Mouse (Mus musculus) layer of hippocampus, adult 8-10 months (tissue): ENCODE results near the gene Olfr133. TPM values are rescaled to one million over a fixed set of nuclear protein-coding genes. Genes with fewer than 3 reads are reported as not detected.
"Not testable (repeated sequence)": the region's sequence is repeated elsewhere in the genome, so short reads cannot be mapped to it uniquely, and the experiment has no call there.

Experiments
- DNase-seq, 2 experiments: peaks; one replicate each; pipeline ENCODE4 v3.0.0; 2022; ENCODE audit warnings: low spot score in 2 of 2
- total RNA-seq, 4 experiments: library from RNA; stranded (reverse); gene quantifications; 2 replicates each; pipeline ENCODE4 v1.2.4; 2022

Olfr133 gene
- not detected for total RNA-seq

DNA sequence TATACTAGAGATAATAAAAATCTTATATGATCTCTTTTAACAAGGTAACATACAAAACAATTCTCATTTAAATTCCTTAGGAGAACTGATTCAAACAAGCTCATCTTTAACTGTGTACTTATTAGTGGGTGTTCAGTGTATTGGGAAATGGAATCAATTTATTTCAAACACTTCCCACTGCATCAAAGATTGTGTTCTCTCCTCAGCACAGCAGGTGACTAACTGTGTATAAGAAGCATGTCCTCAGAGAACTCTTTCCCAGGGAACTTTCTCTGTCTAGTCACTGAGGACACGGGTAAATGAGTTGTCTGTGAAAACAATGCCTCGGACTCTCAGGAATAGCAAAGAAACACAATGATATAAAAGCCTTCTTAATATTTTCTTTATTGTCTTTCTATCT, at the start of gene Olfr133:
Gene Olfr133 (plus strand): TSS at position 301 of the 400 bp plus-strand sequence.
- DNase-seq: no peak

DNA sequence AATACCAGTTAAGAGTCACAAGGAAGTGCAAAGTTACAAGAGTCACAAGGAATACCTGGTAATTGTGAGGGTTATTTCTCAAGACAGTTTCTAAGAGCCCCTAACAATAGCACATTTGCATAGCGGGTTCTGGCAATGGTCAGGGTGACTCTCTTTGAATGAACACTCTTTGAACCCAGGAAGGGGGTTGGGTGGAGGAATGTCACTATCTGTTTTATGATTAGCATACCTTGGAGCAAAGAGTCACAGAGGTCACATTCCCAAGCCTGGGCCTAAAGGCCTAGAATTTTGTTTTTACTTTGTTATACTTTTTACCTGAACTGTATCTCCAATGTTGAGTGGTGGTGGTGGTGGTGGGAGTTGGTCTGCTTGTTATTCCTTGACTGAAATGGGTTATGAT, 20.9 kb upstream of the Olfr133 start:
- DNase-seq: not testable (repeated sequence)

DNA sequence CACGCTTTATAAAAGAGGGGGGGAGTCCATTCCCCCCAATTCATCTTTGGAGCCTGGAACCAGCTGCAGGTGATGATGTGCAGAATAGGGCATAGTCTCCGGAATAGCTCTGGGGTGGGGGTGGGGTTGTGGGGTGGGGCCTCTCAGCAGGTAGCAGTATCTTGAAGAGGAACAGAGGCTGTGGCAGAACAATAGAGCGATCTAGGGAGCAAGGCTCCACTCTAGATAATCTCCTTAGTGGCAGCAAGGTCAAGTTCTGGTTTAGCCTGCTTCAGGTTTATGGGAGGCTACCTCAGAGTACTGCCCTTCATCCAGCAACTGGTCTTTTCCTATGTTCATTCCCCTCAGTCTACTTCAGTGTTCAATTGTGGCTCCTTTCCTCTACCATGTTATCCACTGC, 19.7 kb upstream of the Olfr133 start:
- not testable (repeated sequence) for DNase-seq

DNA sequence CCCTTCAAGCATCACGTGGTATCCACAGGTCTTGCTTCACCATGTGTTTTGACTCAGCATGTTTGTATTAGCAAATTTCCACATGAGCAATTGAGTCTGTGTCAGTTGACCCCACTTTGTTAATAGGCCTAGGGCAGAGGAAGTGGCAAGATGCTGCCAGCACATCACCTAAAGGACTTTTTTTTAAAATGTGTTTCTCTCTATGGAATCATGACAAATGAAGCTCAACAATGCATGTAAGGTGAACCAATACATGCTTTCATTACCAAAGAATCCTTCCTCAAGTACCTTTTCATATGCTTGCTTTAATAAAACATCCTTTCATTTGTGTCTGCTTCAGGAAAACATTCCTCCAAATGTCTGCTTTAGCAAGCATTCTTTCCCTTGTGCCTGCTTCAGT, 10.7 kb upstream of the Olfr133 start, which contains the start of gene Olfr132:
Gene Olfr132 (minus strand): TSS at position 101 of the 400 bp plus-strand sequence.
- DNase-seq: no peak

DNA sequence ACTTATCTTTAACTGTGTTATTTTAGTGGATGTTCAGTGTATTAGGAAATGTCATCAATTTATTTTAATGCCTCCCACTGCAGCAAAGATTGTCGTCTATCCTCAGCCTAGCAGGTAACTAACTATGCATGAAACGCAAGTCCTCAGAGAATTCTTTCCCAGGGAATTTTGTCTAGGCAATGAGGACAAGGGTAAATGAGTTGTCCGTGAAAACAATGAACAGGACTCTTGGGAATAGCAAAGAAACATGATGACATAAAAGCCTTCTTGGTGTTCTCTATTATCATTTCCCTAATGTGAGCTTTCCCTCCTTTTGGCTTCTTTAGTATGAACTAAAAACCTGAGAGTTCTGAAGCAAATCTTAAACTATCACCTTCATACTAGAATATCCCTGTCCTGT, 26.0 kb downstream of the Olfr133 start, which contains the start of gene Olfr134:
Gene Olfr134 (plus strand): TSS at position 301 of the 400 bp plus-strand sequence.
- no peak for DNase-seq

Other genes with a start within 250 kb of the Olfr133 start
- gene Olfr127, start 244.8 kb upstream of the Olfr133 start, total RNA-seq: not detected
- gene Olfr128, start 224.7 kb upstream of the Olfr133 start, total RNA-seq: not detected
- not detected for gene Olfr761, start 192.2 kb upstream of the Olfr133 start, total RNA-seq
- not detected for gene Olfr129, start 85.2 kb upstream of the Olfr133 start, total RNA-seq
- gene Olfr130, start 81.4 kb upstream of the Olfr133 start, total RNA-seq: not detected
- not detected for gene Olfr131, start 56.6 kb upstream of the Olfr133 start, total RNA-seq
- gene Olfr132, start 10.8 kb upstream of the Olfr133 start, total RNA-seq: not detected
- not detected for gene Olfr134, start 26.1 kb downstream of the Olfr133 start, total RNA-seq
- not detected for gene Olfr135, start 59.1 kb downstream of the Olfr133 start, total RNA-seq
- not detected for gene Olfr138, start 115.8 kb downstream of the Olfr133 start, total RNA-seq
- gene Olfr137, start 162.3 kb downstream of the Olfr133 start, total RNA-seq: not detected
- gene Olfr136, start 184.6 kb downstream of the Olfr133 start, total RNA-seq: not detected